Mouse (Mus musculus): Measurements from ENCODE around the gene Tmcc3.
A peak's percentile ranks its signal among the peaks of the same experiment; 100 is the strongest.

Tmcc3 gene

DNA sequence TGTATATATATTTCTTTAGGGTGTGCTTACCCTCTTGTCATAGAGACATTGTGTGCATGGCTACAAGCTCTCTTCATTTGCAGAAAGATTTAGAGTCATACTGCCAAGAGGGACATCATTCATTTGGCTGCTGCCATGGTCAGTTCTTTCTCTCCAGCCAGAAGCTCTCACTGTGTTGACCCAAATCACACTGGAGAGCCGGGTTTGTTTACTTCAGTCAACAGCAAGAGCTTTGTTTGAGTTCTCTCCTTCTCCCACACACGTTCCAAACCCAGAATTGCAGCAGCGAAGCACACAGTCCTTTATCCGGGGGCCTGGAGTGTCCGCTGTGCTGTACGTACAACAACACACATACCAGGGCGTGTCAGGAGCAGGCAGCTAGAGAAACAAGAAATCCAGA, 154.6 kb downstream of the Tmcc3 start:
- peak; percentile 68 for DNase-seq (ENCODE audit: low spot score)

DNA sequence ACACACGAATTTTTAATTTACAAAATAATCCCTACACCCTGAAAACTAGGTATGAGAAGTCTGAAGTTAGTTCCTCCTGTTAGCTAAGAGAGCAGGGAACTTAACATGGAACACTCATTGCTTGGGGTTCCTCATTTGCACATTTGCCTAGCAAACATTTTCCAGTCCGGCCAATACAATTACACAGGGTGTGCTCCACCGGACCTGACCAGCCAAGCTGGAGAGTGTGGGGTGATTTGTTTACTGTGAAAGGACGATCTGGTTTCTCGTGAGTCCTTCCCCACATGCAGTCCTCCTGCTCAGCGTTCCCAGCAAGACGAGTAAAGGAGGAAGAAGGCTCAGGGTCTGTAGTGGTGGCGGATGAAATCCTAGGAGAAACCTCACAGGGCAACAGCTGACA, 159.7 kb downstream of the Tmcc3 start:
- no peak for DNase-seq (ENCODE audit: low spot score)

DNA sequence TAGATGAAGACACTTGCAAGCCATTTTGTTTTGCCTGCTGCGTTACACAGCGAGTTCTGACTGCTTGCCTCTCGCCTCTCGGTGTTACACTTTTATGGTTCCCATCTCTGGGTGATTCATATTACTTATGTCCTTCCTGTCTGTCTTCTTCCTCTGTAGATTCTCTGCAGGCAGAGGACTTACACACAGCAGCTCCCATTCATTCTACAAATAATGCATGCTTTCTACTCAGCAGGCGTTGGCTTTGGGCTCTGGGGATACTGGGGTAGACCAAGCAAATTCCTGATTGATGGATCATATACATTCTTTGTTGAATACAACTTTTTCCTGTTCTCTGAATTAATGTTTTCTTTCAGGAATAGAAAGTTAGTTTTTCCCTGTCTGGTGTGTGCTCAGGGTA, 161.8 kb downstream of the Tmcc3 start:
- no peak for DNase-seq (ENCODE audit: low spot score)

DNA sequence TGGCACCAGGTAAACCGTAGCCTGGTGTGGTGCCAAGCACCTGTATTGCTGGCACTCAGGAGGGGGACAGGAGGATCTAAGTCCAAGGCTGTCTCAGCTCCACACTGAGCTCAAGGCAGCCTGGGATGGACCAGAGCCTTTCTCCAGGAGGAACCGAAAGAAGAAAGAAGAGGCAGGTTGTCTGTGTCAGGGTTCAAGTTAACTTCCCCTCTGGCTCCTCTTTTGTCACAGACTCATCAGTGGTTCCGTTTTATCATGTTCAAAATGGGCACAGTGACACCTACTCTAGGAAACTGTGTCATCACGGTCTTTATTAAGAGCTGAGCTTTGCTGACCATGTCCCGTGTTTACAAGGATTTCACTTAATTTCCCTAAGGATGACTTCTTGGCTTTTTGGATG, 162.4 kb downstream of the Tmcc3 start:
- no peak for DNase-seq (ENCODE audit: low spot score)

DNA sequence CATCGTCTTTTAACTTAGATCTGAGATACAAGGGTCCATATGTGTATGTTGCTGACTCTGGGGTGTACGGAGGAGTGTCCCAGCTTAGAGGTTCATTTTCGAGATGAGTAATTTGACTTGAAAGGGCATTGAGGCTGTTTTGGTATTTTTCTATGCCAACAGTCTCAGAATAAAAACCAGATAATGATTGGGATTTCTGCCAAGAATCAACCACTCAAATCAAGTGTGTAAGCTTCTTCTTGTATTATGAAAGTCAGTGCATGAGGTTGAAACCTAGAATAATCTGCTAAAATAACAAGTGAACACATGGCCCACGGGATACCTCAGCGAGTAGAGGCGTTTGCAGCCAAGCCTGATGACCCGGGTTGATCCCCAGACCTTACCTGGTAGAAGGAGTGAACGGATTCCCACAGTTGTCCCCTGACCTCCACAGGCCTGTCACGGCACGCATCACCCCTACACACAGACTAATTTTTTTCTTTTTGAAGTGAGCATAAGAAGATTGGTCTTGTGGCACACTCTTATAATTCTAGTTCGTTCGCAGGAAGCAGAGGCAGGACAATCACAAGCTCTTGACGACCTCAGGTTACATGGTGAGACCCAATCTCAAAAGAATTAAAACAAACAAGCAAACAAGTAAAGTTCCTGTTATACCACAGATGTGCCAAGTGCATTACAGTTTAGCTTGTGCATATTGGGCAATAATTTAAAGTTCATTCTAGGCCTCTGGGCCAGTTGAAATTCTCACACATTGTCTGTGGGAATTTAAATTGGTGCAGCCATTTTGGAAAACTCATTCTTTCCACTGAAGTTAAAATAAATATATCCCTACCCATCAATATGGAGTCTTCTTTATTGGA, 165.8 kb downstream of the Tmcc3 start:
- no peak for DNase-seq (ENCODE audit: low spot score)

DNA sequence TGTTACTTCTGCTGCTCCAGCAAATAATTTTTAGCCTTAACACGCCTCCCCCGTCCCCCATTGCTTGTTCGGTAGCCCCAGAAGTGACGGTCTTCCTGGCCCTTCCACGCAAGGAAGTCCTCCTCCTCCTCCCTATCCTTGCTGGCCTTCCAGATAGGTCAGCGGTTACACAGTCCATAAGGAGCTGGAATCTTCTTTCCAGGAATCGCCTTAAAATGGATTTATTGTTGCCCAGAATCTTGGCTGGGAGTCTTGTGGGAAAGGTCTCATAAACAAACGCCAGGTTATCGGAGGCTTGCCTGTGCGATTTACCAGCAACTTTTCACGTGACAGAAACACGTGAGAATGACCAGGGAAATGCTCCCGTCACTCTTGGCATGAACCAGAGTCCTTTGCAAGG, 167.9 kb downstream of the Tmcc3 start:
- DNase-seq (ENCODE audit: low spot score) = peak; percentile 80

DNA sequence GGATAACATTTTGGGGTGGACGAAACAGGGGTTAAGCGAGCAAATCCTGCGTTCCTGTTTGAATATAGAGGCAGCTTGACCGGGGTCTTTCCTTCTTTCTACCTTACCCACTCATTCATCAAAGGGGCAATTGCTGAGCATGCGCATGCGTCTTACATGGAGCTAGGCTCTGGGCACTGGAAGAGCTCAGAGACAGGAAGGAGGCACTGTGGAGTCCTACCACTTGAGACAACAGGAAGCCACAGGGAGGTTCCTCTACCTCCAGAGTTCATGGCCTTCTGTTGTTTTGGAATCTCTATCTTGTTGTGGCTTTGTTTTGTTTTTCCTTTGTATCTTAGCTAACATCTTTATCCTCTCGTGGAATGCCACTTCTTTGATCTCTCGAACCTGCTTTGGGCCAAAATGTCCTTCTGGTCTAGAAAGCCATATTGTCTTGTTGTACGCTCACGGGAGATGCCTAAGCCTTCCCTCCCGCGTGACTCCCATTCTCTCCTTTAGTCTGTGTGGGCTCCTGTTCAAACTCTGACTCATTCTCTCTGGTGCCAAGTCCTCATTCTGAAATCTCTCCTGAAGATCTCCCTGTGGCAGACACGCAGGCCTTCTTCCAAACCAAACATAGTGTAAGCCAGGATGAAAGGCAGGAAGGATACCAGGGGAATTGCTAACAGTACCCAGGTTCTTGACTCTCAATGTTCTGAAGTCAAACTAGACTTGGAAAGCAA, 168.8 kb downstream of the Tmcc3 start:
- peak; percentile 92 for DNase-seq (ENCODE audit: low spot score)

DNA sequence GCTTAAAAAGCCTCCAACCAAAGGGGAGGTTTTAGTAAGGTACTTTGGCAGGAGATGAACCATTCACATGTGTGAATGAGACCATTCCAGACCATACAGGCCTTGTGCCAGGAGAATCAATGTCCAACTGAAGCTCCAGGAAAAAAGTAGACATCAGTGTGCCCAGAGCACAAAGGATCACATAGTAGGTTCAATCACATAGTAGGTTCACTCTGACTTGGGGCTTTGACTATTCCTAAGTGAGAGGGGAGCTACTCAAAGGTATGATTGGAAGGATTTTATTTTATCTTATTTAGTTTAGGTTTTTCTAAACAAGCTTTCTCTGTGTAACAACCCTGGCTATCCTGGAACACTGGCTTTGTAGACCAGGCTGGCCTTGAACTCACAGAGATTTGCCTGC, 169.9 kb downstream of the Tmcc3 start:
- DNase-seq (ENCODE audit: low spot score) = no peak

DNA sequence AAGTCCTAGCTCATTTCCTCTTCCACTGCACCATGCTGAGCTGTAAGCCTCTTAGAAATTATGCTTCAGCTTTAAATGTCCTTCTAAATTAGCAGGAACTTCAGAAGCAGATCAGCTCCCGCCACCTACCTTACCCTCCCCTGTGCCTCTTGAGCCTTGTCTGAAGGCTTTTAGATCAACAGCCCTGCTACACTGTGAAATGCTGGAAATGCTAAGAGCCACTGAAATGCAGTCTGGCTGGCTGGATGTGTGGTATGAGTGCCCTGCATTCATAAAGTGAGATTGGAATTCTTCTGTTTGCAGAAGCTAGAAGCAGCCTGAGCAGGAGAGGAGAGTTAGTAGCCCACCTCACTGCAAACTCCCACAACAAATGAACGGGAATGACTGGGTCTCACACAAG, 174.4 kb downstream of the Tmcc3 start:
- no peak for DNase-seq (ENCODE audit: low spot score)

DNA sequence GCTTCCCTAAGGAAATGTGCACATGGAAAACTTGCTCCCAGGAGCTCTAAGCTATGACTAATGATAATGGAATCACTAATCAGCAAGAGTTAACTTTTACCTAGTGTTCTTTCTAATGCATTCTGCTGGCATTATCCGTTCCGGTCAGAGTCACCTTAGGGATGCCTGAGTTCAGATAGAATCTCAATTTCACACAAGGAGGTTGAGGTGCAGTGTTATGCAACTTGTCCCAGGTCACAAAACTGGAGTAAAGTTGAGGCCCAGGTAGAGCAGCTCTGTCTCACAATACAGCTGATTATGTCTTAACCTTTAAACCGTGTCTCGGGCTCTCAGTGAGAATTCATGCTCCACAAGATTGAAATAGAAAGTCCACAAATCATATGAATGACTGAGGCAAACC, 177.8 kb downstream of the Tmcc3 start:
- no peak for DNase-seq (ENCODE audit: low spot score)

DNA sequence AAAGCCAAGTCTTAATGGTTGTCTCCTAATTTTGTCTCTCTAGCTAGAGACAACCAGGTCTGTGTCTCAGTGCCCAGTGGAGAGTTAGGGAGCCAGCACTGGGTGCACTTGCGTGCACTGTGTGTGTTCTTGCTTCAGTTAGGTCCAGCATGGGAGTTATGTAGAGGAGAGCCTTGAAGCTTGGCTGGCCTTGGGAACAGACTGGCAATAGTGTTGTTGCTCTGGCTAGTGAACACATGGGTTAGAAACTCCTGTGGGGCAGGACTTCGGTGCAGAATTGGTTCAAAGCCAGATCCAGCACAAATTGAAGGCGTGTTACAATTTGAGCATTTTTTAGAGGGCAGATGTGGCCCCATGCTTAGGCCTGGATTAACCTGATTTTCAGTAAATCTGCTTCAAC, 179.3 kb downstream of the Tmcc3 start:
- no peak for DNase-seq (ENCODE audit: low spot score)

DNA sequence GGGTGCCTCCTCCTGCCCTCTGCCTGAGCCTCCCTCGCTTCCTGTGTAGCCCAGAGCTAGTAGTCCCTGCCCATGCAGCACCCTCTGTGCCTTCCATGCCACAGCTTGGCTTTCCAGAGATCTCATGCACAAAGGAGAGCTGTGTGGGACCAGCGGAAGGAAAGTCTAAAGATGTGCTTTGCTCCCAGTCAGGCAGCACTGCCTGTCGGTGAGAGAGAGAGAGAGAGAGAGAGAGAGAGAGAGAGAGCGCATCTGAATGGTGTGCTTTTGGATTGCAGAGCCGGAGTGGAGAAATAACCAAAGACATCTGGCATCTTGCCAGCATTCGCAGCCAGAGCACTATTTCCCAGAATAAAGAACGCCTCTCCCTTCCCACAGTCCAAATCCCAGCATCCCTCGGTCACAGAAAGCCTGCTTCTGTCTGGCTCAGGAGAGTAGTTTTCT, 182.7 kb downstream of the Tmcc3 start:
- DNase-seq (ENCODE audit: low spot score) = no peak

DNA sequence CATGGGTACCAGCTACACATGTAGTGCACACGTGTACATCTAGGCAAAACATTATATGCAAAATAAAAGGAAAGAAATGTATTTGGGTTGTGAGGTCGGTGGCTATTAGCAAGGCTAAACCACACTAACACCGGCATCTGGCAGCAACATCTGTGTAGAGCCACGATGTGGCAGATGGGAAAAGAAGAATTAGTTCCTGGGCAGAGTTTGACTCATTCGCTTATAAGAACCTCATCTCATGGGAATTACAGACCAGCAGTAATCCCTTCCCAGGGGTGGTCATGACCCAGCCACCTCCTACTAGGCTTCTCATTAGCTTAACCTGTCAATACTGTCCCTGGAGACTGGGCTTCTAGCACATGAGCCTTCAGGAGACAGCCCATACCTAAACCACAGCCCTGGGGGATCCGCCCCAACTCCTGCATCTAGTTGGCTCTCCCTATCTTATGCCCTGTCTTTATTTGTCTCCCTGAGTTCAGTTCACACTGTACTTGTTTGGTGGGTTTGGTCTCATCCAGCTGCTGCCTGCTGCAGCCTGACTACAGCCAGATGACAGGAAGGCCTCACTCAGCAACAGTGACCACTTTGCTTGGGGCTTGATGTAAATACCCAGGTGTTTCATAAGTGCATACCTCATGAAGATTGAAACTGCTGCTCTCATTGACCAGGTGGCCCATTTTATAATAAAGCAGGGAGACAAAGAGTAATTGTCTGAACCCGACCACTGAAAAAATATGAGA, 183.9 kb downstream of the Tmcc3 start:
- no peak for DNase-seq (ENCODE audit: low spot score)

DNA sequence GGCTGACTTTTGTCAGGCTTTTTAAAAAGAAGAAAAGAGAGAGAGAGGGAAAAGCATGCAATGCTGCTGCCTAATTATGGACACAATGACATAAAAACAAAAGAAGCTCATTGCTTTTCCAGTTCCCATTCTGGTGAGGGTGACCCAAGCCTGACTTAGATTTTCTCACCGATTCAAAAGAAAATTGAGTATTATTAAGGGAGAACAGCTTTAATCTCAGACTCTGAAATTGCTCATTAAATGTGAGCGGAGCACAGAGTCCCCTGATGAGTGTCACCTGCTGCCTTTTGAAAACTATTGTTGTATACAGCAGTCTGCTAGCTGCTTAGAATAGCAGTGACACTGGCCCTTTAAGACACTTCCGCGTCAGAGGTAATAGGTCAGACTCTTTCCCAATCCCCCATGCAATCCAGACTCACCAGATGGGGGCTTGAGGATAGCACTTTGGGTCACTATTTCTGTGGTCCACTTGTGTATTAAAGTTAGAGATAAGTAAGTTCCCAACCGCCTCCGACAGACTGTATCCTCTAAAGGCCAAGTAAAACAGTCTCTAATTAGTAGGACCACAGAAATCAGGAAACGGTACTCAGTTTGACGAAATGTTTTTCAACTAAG, 185.2 kb downstream of the Tmcc3 start:
- DNase-seq (ENCODE audit: low spot score) = no peak

DNA sequence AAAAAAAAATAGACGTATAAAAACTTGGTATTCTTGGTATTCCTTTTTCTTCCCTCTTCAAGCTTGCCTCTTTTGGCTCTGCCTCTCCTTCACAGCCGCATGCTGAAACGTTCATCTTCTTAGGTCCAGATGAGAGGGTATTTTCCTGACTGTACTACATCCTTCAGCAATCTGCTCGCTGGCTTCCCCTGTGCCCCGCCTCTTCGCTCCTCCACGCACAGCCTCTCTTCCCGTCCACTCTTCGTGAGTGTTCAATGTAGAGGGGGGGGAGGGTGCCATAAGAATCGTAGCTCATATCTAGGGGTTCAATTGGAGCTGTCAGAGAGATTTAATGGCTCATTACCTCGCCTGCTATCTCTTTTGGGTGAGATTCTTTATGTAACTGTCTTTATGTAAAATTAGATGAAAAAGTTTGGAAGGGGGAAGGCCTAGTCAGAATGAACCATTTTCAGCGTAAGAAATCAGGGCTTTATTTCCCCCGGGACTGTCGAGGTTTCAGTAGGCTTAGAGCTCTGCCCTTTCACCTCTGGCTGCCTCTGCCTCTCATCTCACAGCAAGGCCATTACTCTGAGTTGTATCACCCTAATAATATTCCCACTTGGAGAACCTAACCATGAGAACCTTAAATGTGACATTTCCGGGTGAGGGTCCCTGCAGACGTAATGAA, 188.6 kb downstream of the Tmcc3 start:
- no peak for DNase-seq (ENCODE audit: low spot score)

DNA sequence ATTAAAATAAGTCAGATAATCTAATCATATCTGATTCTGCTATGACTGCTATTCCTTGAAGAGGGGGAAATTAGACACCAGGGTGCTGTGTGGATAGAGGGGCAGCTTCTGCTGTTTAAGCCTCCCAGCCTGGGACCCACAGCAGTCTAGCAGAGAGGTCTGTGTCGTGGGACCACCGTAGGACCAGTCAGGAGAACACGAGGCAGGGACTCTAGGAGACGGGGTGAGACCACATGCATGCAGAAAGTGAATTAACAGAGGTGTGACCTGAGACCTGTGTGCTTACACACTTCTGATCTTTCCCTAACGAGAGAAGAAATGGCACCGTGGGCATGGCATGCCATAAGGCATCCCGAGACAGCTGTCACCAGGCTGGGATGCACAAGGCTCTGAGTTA, 189.1 kb downstream of the Tmcc3 start:
- no peak for DNase-seq (ENCODE audit: low spot score)

DNA sequence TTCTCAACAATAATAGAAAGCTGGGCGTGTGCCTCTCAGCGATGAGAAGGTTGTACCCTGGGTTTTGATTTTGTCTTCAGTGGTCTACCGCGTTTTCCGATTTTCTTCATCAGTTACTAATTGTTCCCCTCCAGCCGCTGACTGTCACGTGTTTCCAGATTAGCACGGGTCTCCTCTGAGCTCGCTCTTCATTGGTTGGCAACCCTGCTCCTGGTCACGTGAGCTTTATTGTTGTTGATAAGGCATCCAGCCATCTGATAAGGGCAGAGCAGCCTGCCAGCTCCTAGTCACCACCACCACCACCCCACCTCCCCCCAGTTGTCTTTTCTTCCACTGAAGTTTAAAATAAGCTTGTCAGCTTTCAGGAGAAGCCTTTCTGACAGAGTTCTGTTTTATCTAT, 190.0 kb downstream of the Tmcc3 start:
- peak; percentile 53 for DNase-seq (ENCODE audit: low spot score)

DNA sequence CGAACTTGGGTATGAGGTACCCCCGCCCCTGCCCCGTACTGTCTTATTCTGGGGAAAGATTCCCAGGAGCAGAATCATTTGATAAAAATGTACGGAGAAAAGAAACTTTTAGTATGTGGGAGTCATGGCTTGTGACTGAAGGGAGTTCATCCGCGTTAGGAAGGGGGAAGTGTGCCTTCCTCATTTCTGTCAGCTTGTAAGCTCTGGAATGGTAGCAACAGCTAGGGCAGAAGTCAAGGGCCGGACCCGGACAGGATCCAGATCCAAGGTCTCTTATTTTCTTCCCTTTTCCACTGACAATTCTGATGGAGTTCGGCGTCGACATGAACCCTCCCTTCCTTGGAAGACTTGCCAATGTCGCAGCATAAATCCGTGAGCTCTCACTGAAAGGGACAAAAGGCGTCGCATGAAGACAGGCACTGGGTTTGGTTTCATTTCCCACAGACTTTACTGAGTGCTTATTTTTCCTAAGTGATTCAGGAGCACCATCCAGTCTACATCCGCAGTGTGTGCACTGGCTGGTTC, 193.6 kb downstream of the Tmcc3 start:
- no peak for DNase-seq (ENCODE audit: low spot score)

DNA sequence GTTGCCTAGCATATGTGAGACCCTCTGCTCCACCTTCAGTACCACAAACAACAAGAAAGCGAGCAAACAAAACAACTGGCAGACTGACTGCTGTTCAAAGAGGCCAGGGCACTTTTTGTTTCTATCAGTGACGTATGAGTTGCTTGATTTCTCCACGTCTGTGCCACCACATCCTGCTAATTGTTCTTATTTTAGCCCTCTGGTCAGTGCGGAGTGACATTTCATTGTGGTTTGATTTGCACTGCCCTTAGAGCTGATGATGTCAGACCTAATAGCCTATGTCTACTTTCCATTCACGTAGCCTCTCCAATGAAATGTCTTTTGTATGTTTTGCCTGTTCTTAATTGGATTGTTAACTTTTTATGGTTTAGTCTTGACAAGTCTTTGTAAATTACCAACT, 197.1 kb downstream of the Tmcc3 start:
- DNase-seq (ENCODE audit: low spot score) = no peak

DNA sequence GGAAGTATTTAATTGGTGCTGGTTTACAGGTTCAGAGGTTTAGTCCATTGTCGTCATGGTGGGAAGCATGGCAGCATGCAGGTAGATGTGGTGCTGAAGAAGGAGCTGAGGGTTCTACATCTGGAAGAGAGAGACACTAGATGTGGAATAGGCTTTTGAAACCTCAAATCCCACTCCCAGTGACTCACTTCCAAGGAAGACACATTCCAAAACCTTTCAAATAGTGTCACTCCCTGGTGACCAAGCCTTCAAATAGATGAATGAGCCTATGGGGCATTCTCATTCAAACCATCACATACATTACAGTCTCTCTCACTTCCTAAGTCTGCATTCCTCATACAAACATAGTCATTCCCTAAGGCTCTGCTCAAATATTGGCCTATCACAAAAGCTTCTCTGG, 201.0 kb downstream of the Tmcc3 start:
- no peak for DNase-seq (ENCODE audit: low spot score)

DNA sequence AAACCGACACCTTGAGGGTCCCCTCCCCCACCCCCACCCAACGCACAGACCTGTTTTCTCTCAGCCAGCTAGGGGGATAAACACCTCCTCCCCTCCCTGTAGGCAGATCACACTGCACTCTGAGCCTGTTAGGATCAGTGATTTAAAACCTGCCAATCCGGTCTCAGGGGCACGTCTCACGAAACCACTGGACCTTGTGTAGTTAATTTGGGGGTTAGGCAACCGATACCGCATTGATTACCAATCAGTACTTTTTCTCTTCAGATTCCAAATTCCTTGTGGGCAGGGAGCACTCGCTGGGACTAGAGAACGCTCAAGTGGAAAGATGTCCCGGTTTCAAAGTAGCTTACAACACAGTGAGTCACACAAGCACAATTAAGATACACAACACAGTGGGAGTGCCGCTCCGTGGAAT, 202.3 kb downstream of the Tmcc3 start:
- DNase-seq (ENCODE audit: low spot score) = no peak
